Mouse (Mus musculus): ENCODE results near the gene Rab26. TPM values are rescaled to one million over a fixed set of nuclear protein-coding genes. Genes with fewer than 3 reads are reported as not detected.

The Rab26 gene
- total RNA-seq, 4 experiments from 2014 or later, result 0.81 to 3.5 (median 2.4) TPM

DNA sequence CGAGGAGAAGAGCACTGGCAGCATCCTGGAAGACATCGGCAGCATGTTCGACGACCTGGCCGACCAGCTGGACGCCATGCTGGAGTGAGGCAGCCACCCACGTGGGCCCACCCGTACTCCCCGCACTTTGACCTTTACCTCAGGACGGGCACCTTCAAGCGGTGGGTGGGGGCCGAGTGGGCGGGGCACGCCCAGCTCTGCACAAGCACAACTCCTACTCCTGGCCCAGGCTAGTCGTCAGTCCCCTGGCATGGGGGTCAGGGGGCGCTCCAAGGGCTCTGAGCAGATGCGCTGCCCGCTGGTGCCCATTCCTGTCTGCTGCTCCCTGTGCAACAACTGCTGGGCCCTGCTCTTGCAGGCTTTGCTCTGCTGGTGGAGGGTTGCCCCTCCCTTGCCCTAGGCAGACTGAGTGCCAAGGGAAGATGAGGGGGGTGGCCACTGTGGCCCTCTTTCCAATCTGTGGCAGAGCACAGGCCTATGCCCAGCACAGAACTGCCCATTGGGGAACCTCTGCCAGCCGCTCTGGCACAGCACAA lies 26.8 kb downstream of the Rab26 start:
- DNase-seq, result no peak

DNA sequence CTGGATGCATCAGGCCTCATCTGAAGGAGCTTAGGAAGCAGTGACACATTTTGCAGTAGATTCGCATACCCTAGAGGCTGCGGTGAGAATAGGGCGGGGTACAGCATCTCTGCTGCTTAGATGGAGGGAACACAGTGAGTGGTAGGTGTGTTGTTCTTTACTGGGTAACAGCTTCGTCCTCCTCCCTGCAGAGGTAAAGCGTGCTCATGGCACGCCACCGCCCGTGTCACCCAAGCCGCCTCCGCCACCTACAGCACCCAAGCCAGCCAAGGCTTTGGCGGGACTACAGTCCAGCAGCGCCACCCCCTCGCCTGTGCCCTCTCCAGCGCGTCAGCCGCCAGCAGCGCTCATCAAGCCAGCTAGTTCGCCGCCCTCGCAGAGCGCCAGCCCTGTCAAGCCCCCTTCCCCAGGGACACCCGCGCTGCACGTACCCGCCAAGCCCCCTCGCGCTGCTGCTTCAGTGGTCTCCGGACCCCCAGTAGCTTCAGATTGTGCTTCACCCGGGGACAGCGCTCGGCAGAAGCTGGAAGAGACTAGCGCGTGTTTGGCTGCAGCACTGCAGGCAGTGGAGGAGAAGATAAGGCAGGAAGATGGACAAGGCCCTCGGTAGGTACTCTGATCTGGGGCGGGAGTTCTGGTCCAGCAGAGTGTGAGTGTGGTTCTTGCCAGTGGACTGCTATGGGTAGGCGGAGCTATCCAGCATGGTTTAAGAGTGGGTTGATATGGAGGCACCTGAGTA lies 27.5 kb downstream of the Rab26 start:
- DNase-seq, result no peak

DNA sequence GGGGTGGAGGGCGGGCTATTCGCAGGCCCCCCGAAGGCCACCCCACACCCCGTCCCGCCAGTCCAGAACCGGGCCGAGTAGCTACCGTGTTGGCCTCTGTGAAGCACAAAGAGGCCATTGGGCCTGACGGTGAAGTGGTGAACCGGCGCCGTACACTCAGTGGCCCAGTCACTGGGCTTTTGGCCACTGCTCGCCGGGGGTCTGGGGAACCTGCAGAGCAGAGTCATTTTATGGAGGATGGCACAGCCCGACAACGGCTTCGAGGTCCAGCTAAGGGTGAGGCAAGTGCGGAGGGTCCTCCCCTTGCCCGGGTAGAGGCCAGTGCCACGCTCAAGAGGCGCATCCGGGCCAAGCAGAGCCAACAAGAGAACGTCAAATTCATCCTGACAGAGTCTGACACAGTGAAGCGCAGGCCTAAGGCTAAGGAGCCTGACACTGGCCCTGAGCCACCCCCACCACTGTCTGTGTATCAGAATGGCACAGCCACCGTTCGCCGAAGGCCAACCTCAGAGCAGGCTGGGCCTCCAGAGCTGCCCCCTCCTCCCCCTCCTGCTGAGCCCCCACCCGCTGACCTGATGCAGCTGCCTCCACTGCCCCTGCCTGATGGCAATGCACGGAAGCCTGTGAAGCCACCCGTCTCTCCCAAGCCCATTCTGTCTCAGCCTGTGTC lies 28.6 kb downstream of the Rab26 start:
- DNase-seq, result no peak

- DNase-seq, result no peak
Measured at GRCm38 (mm10) chr17:24504085-24504484, 29.9 kb downstream of the Rab26 start.

GRCm38 (mm10) chr17:24502208-24502607 lies 31.8 kb downstream of the Rab26 start:
- DNase-seq, result no peak

DNA sequence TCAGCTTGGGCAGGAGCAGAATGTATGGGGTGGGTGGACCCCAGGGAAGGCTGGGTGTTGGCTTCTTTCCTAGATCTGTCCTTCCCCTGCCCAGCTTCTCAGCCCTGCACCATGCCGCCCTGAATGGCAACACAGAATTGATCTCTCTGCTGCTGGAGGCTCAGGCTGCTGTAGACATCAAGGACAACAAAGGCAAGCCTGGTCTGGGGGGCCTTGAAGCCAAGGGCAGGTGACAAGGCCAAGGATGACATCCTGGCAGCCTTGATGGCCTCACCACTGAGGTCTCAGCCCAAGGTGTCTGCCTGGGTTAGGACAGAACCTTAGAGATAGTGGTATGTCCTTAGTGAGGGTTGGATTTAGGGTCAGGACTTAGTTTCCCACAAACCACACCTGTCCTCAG lies 38.0 kb downstream of the Rab26 start:
- DNase-seq, result peak; percentile 61

DNA sequence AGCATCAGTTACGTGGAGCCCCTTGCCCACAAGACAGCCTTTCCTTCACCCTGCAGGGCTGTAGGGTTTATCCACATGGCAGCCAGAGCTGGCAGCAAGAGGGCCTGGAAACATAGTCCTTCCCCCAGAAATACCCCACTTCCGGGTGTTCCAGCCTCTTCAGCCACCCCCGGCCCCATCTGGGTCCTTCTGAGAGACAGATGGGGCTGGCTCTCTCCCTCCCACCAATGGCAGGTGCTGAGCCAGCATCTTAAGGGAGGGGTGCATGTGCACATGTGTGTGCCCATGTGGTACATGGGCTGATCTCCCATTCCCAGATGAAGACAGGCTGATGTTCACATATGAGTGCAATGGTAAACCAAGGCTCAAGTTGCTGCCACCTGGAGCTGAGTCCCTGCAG lies 38.6 kb downstream of the Rab26 start:
- no peak for DNase-seq

- no peak for DNase-seq
Measured at GRCm38 (mm10) chr17:24494627-24495335, 39.2 kb downstream of the Rab26 start.

- no peak for DNase-seq
Measured at GRCm38 (mm10) chr17:24490399-24490798, 43.6 kb downstream of the Rab26 start.

DNA sequence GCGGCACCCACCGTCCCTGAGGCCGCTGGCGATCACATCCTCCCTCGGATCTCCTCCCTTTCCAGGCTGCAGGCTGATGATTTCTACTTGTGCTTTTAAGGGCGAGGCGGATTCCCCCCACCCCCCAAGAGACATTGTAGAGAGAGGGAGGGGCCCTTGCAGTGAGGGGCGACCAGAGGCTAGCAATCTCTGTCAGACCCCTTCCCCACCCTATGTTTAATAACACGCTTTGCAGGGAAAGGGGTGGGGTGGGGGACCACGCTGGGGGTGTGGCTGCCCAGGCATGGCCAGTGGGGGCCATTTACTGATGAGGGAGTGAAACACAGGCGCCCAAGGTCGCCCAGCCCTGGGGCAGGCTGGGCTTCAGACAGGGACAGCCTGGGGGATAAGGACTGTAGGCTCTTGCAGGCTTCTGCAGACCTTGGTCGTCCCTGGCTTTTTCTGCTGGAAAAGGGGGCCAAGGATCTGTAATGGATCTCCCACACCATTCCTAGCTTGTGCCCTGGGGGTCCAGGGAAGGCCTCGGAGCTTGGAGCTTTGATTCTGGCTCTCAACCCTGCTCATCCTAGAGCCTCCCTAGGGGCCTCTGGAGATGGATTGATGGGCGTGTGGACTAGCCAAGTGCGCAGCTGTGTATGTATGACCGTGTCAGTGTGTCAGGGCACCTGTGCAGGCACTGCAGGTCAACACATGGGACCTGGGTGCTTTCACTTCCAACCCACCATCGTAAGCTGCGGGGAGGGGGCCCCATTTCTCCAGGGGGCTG lies 44.6 kb downstream of the Rab26 start:
- no peak for DNase-seq

DNA sequence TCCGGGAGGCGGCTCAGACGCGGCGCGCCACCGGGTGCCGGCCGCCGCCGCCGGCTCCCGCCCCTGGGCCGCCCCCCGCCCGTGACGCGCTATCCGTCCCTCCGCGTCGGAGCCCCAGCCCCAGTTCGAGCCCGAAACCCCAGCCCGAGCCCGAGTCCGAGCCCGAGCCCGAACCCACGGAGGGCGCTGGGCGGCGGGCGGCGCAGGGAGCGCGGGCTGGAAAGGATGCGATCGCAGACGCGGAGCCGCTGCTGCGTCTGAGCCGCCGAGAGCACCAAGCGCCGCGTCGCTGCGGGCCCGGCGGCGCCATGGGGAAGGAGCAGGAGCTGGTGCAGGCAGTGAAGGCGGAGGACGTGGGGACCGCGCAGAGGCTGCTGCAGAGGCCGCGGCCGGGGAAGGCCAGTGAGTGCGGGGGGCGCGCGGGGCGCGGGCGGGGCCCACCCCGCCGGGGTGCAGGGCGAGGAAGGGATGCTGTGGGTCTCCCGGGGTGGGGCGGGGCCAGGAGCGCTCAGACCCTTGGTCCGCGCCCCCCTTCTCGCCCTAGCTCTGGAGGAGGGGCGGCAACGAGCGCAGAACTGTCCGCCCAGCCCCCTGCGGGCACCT lies 45.2 kb downstream of the Rab26 start:
- DNase-seq, result no peak

DNA sequence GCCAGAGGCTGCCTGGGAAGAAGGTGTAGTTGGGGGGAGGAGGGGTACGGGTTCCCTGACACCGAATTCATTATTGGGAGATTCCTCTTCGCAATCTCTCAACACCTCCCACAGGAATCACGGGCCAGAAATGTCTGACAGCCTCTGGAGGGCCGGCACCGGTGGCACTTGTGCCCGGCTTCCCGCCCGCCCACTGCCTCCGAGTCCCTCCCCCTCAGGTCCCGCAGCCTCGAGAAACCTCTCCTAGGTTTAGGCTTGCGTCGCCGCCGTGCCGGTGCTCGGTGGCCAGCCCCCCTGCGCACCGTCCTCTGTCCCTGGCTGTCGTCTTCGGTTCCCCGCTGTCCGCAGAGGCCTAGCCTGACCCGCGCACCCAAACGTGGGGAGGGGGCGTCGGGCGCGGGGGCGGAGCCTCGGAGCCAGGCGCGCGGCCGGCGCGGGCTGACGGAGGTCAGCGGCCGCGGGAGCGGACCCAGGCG lies 45.8 kb downstream of the Rab26 start, which contains the start of gene Caskin1:
Gene Caskin1, plus strand, starts transcription at position 416 of the 476 bp plus-strand sequence.
- no peak for DNase-seq

GRCm38 (mm10) chr17:24485090-24485860 lies 48.7 kb downstream of the Rab26 start:
- no peak for DNase-seq

DNA sequence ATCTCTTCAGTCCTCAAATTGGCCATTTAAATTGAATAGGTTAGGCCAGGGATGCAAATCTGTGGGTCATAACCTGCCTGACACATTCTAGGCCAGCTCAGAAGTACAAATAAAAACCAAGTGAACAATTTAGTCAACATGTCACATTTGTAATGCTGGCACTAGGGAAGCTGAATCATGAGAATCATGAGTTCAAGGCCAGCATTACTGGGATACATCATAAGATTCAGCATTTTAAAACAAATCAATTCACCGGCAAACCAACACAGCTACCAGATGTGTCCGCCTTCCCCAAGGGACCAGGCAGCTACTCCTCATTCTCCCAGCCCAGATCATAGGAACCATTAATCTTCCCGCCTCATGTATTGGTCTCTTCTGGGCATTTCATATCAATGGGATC lies 50.5 kb downstream of the Rab26 start:
- DNase-seq, result no peak

GRCm38 (mm10) chr17:24481027-24481815 lies 52.8 kb downstream of the Rab26 start:
- DNase-seq, result no peak

- DNase-seq, result no peak
Measured at GRCm38 (mm10) chr17:24480201-24480826, 53.7 kb downstream of the Rab26 start.

GRCm38 (mm10) chr17:24479431-24479830 lies 54.6 kb downstream of the Rab26 start:
- DNase-seq, result no peak

DNA sequence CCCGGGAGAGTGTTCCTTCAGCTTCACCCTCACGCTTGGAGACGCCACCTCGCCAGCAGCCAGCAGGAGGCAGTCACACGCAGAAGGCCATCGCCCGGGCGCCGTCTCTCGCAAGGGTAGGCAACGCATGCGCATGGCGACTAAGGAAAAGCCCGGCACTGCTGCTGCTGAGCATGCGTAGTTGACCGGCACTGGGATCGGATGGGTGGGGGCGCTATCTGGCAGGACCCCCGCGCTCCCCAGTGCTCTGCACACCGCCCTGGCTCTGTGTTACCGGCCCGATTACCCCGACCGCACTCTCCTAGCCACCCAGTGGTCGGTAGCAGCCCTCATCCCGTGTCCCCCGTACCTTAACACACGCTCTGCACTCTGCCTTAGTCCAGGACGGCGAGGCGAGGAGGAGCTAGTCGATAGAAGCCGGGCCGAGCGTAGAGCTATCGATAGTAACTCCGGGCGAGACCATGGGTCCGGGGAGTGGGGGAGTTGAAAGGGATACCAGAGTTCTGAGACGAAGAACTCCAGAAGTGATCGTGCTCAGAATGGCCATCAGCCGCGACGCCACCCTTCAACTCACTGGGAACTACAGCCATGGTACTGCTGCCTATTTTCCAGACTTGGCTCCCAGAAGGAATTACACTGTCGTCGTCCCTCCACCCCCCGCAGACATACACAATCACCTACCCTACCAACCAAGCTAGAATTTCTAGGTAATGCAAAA lies 55.2 kb downstream of the Rab26 start, which contains the start of gene Mlst8:
Gene Mlst8, minus strand, starts transcription at position 416 of the 718 bp plus-strand sequence.
- peak; percentile 94 for DNase-seq
